Mouse (Mus musculus): Measurements from ENCODE around the gene Apol9a.

Gene Apol9a

GRCm38 (mm10) chr15:77376920-77377319 is 34.0 kb downstream of the Apol9a start:
- peak in 1 of 2 experiments; percentile 14 for DNase-seq

GRCm38 (mm10) chr15:77370588-77370987 is 40.3 kb downstream of the Apol9a start:
- no peak for DNase-seq

- no peak for DNase-seq
Measured at GRCm38 (mm10) chr15:77369981-77370380, 41.0 kb downstream of the Apol9a start.

- no peak for DNase-seq
Measured at GRCm38 (mm10) chr15:77368818-77369320, 42.1 kb downstream of the Apol9a start.

DNA sequence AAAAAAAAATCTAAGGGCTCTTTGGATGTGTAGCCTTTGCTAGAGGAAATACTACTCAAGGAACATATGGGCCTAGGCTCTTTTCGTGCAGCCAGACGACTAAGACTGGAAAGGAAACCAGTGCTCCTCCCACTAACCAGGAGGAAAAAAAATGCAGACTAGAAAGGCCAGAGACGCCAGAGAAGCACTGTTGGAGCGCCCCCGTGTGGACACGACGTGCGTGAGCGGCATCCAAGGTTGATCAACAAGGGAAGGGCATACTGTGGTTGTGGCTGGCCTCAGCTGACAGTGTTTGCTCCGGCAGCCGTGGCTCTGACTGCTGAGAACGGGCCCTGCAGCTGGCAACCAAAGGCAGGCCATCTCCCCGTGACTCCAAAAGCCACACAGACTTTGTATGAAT is 42.8 kb downstream of the Apol9a start:
- DNase-seq = peak; percentile 94 to 95

DNA sequence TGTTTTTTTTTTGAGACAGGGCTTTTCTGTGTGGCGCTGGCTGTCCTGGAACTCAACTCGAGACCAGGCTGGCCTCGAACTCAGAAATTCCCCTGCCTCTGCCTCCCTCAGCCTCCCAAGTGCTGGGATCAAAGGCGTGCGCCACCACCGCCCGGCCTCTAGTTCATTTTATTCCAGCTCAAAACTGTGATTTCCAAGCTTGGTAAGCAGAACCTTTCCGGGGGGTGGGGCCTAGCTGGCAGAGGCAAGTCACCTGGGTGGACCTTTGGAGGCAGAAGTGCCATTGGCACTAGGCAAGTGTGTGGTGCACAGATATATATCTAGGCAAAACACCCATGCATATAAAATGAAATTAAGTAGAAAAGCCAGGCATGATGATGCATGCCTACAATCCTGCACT is 43.4 kb downstream of the Apol9a start:
- no peak for DNase-seq

- peak; percentile 82 to 83 for DNase-seq
Measured at GRCm38 (mm10) chr15:77366706-77367484, 44.0 kb downstream of the Apol9a start.

- peak in 1 of 2 experiments; percentile 38 for DNase-seq
Measured at GRCm38 (mm10) chr15:77365700-77366570, 45.0 kb downstream of the Apol9a start.

DNA sequence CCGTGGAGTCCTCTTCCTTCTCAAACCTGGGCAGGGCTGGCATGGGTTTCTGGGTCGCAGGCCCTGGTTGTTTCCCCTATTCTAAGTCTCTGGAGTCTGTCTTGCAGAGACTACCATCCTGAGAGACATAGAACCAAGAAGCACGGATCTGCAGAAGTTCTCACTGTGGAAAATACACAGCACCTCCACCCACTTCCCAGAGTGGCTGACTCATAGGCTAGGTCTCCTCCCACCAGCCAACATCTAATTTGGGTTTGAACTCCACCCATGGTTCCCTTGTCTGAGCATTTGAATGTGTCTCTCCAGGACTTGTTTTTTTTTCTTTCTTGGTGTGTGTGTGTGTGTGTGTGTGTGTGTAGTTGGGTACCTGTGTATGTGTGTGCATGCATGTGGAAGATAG is 46.9 kb downstream of the Apol9a start:
- DNase-seq = no peak

DNA sequence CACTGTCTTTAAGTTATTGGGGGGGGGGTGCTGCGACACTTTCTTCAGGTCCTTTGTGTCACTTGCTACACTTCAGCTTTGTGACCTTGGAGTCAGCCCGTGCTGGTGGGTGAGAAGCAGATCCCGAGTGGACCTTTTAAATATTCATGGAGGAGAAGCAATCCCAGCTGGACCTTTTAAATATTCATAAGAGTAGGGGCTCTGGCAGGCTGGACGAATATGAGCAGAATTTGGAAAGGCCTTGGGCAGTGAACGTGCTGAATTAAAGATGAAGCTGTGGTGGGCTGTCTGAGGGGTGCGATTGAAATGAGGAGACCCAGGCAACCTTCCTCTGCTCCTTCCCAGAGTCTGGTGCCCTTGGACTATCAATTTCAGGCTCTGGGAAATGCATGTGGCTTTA is 47.4 kb downstream of the Apol9a start:
- DNase-seq = no peak

DNA sequence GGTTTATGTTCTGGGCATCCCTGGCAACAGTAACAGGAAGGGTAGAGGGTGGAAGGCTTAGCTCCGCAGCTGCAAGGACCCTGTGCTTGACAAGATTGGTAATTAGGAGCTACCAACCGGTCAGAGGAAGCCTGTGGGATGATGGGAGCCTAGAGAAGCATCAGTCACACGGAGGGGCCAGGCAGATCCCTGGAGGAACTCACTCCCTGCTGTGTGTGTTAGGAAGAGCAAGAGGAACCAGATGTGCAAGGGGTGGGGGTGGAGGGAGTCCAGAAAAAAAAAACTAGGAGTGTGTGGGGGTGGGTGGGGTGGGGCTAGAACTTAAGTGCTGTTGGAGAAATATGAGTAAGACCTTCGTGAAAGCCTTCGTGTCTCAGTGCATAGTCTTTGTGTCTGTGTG is 48.0 kb downstream of the Apol9a start:
- no peak for DNase-seq

GRCm38 (mm10) chr15:77359905-77360304 is 51.0 kb downstream of the Apol9a start:
- no peak for DNase-seq

GRCm38 (mm10) chr15:77359486-77359885 is 51.4 kb downstream of the Apol9a start:
- peak in 1 of 2 experiments; percentile 37 for DNase-seq

DNA sequence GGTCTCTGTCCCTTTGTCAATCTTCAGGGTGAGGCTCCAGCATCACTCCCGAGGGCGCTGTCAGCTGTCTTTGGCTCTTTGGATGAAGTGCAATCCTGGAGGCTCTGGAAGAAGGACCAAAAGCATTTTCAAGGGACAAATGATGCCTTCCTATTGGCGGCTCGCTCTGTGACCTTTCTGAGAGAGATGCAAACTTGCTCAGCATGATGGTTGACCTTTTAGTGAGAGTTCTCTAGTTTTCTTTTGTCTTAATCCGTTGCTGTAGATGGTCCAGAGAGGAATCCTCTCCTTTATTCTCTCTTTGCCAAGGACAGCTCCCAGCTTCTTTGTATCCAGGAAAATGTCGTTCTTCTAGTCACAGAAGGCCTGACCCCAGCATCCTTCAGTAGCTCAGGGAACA is 51.9 kb downstream of the Apol9a start:
- no peak for DNase-seq

DNA sequence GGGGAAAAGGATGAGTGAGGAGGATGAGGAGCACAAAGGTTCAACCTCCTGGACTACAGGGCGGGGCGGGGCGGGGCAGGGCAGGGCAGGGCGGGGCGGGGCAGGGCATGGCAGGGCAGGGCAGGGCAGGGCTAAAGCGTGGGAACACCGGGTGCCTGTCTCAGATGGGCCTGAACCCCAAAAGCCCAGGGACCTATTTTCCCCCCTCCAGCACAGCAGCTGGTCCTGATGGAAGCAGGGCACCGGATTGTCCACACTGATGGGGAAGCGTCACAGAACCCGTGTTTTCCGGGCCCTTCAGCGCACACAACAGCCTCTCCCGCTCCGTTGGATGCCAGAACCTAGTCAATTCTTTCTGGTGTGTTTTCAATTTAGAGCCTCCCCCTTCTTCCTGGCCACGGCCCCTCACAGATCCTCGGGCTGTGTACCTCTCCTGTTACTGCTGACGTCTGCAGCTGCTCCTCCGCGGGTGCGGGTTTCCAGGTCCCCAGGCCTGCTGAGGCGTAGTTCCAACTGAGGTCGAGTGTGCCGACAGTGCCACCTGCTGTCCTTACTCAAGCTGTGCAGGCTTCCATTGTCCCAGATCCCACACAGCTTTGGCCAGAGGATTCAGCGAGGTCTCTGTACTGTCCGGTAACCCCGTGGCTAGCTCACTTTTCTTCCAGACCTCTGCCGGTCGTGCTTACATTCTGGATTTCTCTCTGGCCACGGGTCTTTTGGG is 52.5 kb downstream of the Apol9a start:
- DNase-seq = peak; percentile 88 to 89

DNA sequence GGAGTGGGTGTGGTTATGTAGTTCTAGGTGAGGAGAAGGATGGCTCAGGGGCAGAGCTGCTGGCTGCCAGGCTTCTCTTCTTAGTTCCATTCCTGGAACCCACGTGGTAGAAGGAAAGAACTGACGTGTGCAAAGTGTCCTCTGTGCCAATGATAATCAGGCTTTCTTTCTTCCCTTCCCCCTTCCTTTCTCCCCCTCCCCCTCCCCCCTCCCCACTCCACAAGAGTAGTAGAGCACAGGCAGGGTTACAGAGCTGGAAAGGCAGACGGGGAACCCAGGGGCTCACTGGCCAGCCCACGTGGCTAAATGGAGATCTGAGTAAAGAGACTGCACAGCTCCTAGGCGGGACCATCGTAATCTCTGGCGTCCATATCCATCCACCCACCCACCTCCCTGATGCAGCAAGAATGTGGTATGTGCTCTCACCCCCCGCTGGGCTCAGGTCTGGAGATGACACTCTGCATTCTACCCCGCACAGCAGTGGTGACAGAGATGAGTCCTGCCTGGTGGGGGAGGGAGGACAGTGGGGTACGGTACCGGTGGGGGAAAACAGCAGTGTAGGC is 54.6 kb downstream of the Apol9a start:
- no peak for DNase-seq

- no peak for DNase-seq
Measured at GRCm38 (mm10) chr15:77354848-77355551, 55.9 kb downstream of the Apol9a start.

DNA sequence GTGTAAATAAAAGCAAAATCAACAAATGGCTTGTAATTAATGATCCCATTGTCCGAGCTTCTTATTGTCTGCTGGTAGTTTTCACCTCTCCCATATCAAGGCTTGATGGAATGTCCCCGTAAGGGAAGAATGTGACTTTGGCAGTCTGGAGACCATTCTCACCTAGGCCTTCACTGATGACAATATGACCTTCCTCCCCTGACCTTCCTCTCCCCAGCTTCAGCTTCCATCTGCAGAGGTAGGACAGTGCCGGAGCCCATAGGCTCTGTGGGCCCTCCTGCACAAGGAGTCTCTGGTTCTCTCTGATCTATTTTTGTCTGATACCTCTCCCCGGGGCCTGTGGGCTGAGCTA is 56.5 kb downstream of the Apol9a start:
- no peak for DNase-seq
